In genomic region chr17:61664926-61665325, GRCm38 (mm10) we compare ENCODE assay signal across 24 mouse cellular contexts.
DNase-seq lines count a peak whose midpoint lies in the region; ATAC-seq and TF ChIP-seq lines count a peak whose summit lies in the region.
"Had no signal": no experiment of that assay in that cellular context is flagged by ENCODE, and none has a peak within 500 bp of the region (broad histone marks: within the 10 kb centered on the region; RNA-seq: fewer than 3 reads in every experiment).

No protein-coding gene starts in this region.

- POLR2A ChIA-PET in Patski (lab: Charles Lee) = no interaction called here

- H3K36me3 ChIP-seq in myocyte (ENCODE audit: control insufficient read depth, insufficient read depth) = no peaks in the 10 kb centered on the region
- H3K36me3 ChIP-seq: G1E had no signal

- no peak overlapping the region for H3K4me3 ChIP-seq in myocyte

- no peaks in the 10 kb centered on the region for H3K79me2 ChIP-seq in myocyte (ENCODE audit: control insufficient read depth, insufficient read depth)

- no peak overlapping the region for H3K4me2 ChIP-seq in myocyte (ENCODE audit: low read depth)

- CTCF ChIA-PET in Patski (lab: Charles Lee) = no interaction called here

- TF ChIP-seq POLR2A in myocyte (IDR thresholded peaks at IDR 0.05; ENCODE audit: insufficient read length, low read depth) = no peak

- TF ChIP-seq CTCF in Patski (IDR thresholded peaks at IDR 0.05) = no peak

- H3K27me3 ChIP-seq in Patski (no peaks in the 10 kb centered on the region), myocyte (ENCODE audit: control insufficient read depth, insufficient read depth, insufficient read length) (no peaks in the 10 kb centered on the region)
- H3K27me3 ChIP-seq: CH12.LX had no signal

- DNase-seq in 3T3-L1 (ENCODE audit: low read depth, low spot score) = peak; percentile 73
- peak; percentile 80 for DNase-seq in Muller cell, postnatal 12 days (ENCODE audit: inconsistent ontology term)
- DNase-seq in Patski (ENCODE audit: low read depth, low spot score) = no peak
- DNase-seq in spleen, adult 12 weeks (ENCODE audit: low spot score) = no peak
- DNase-seq in frontal cortex, postnatal 10 days (ENCODE audit: low spot score in 2 of 2) = no peak
- no peak for DNase-seq in kidney, adult 11 months
- DNase-seq: adrenal gland, adult 2 months; adrenal gland, adult 8-10 months; adrenal gland, postnatal 10 days; adrenal gland, postnatal 14 days; adrenal gland, postnatal 25 days; adrenal gland, postnatal 36 days; B cell, adult 2 months; cerebellum, adult 11 months; cerebellum, adult 11-12 months; cerebellum, adult 18-20 months; cerebellum, adult 2 months; cerebellum, adult 8-10 months had no signal

- ATAC-seq in Patski = peak; percentile 99
- ATAC-seq in monocyte, adult 5-6 weeks (replicated peaks; ENCODE audit: insufficient number of reproducible peaks, low FRiP score, low TSS enrichment, poor library complexity, severe bottlenecking) = no peak
- ATAC-seq: activated CD4-positive, CD25-positive, alpha-beta regulatory T cell, adult 4 months; CD4-positive, CD25-positive, alpha-beta regulatory T cell, adult 4 months had no signal

- in situ Hi-C loops in Patski (cut with MboI; ENCODE audit: low pct_unique_long_range_greater_than_20kb) = no loop called here

- no peak overlapping the region for H3ac ChIP-seq in myocyte (ENCODE audit: control insufficient read depth, insufficient read length)

TF ChIP-seq in myocyte, 11 proteins besides CTCF, POLR2A, EP300 and RAD21:
- no peak for TF ChIP-seq TCF12 (IDR thresholded peaks at IDR 0.05; ENCODE audit: insufficient read depth, poor library complexity, severe bottlenecking)
- TF ChIP-seq USF1 (IDR thresholded peaks at IDR 0.05; ENCODE audit: low read depth) = no peak
- TF ChIP-seq MYOG (IDR thresholded peaks at IDR 0.05; ENCODE audit: control insufficient read depth in 1 of 3, insufficient read depth in 1 of 3, insufficient read length in 2 of 3, low read depth in 2 of 3) = no peak
- TF ChIP-seq REST (IDR thresholded peaks at IDR 0.05; ENCODE audit: insufficient read depth, insufficient read length) = no peak
- TF ChIP-seq MAX (IDR thresholded peaks at IDR 0.05; ENCODE audit: low read depth) = no peak
- TF ChIP-seq SRF (IDR thresholded peaks at IDR 0.05; ENCODE audit: control insufficient read depth, insufficient read length, low read depth) = no peak
- TF ChIP-seq CEBPB (IDR thresholded peaks at IDR 0.05; ENCODE audit: insufficient read depth, poor library complexity, severe bottlenecking) = peak; percentile 42; the same call in 1 of the 2 replicates

Comparison
In these comparisons a context has a peak if more than half of its experiments do, and no peak if none do; other contexts are left out.
1. DNase-seq: peak in 3T3-L1 (single experiment) and Muller cell, postnatal 12 days (single experiment); none in Patski (single experiment), spleen, adult 12 weeks (single experiment), frontal cortex, postnatal 10 days (0 of 2) and kidney, adult 11 months (single experiment).